Mouse (Mus musculus) megakaryocyte, embryonic 14.5 days (primary cell): ENCODE results near the gene Tbc1d9b.

ENCODE experiments used
- FLI1 ChIP-seq: IDR thresholded peaks from 2 replicates; pipeline ENCODE4 v1.6.1; 2012; ENCODE audit warnings: low read length, inconsistent platforms, mixed read lengths
- GATA1 ChIP-seq: IDR thresholded peaks from 3 replicates; pipeline ENCODE4 v1.6.1; 2012; ENCODE audit warnings: mixed read lengths, low read length, inconsistent platforms, borderline replicate concordance

DNA sequence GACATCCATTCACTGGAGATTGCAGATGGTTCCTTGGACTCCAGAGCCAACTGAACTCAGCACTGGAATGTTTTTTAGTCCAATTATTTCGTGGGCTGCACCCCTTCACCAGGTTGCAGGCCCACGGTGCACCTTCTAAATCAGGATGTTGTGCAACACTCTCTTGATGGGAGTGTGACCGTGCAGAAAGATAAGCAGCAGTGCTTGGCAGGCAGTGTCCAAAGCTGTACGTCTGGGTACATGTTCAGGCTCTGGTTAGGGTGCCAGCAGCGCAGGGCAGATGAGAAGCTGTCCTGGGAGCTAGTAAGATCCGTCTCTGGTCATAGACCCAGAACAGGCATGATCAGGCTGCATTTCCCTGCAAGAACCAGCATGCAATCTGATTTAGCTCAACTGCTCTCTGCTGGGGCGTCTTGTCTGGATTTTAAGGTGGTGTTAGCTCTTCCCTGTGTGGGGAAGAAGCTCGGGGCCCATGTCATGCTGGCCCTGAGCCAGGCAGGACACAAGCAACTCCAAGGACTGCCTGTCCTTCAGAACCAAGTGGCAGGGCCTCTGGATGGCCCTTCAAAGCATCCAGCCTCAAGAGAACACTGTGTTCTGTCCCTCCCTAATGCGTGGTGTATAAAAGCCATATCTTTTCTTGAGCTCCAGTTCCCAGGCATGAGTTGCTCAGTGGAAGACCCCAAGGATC, 16.2 kb downstream of the Tbc1d9b start:
- TF ChIP-seq GATA1 (no peak), FLI1 (no peak)
